Mouse (Mus musculus) C2C12 (cell line): ENCODE measurements around the gene Pitx1. TPM values are rescaled to one million over a fixed set of nuclear protein-coding genes. Genes with fewer than 3 reads are reported as not detected.

Source experiments
- H3K27me3 ChIP-seq: one replicate; pipeline ENCODE4 v1.6.1; 2011; ENCODE audit not compliant: control insufficient read depth, insufficient read depth, insufficient read length
- H3K36me3 ChIP-seq: one replicate; pipeline ENCODE4 v1.6.1; 2011; ENCODE audit not compliant: control insufficient read depth, insufficient read depth
- H3K4me3 ChIP-seq: one replicate; pipeline ENCODE4 v1.5.1; 2011; ENCODE audit warnings: mild to moderate bottlenecking, control low read depth; ENCODE audit not compliant: poor library complexity, insufficient read depth, severe bottlenecking
- H3K79me2 ChIP-seq: one replicate; pipeline ENCODE4 v1.6.1; 2011; ENCODE audit not compliant: control insufficient read depth, insufficient read depth
- H3K79me3 ChIP-seq: one replicate; pipeline ENCODE4 v1.6.1; 2011; ENCODE audit warnings: low read depth, control low read depth
- H3ac ChIP-seq: one replicate; pipeline ENCODE3; 2011; ENCODE audit warnings: low read depth; ENCODE audit not compliant: control insufficient read depth, insufficient read length
- CEBPB ChIP-seq: IDR thresholded peaks from one replicate; pipeline ENCODE4 v1.6.1; 2011; ENCODE audit warnings: low read depth, mild to moderate bottlenecking, control low read depth, moderate library complexity
- CTCF ChIP-seq: IDR thresholded peaks from one replicate; pipeline ENCODE4 v1.5.1; 2011; ENCODE audit not compliant: control insufficient read depth, insufficient read depth, insufficient read length
- FOSL1 ChIP-seq: IDR thresholded peaks from one replicate; pipeline ENCODE4 v1.8.0; 2011; ENCODE audit warnings: mild to moderate bottlenecking, low read length; ENCODE audit not compliant: poor library complexity, insufficient read depth, severe bottlenecking
- MAX ChIP-seq: IDR thresholded peaks from one replicate; pipeline ENCODE4 v1.6.1; 2011; ENCODE audit warnings: mild to moderate bottlenecking, control low read depth
- MYOD1 ChIP-seq: IDR thresholded peaks from one replicate; pipeline ENCODE4 v1.6.1; 2011; ENCODE audit warnings: low read depth; ENCODE audit not compliant: control insufficient read depth, insufficient read length
- MYOG ChIP-seq: IDR thresholded peaks from one replicate; pipeline ENCODE4 v1.6.1; 2011; ENCODE audit not compliant: control insufficient read depth, insufficient read length; ENCODE audit errors: extremely low read depth
- USF1 ChIP-seq: IDR thresholded peaks from one replicate; pipeline ENCODE4 v1.6.1; 2011; ENCODE audit warnings: low read depth, mild to moderate bottlenecking, control low read depth, moderate library complexity
- polyA plus RNA-seq: library from polyadenylated mRNA; unstranded; fragments of >200 nt; fragmentation: generic; extraction: Trizol; gene quantifications from one replicate; pipeline ENCODE4 v1.2.1, GENCODE M21; 2012; ENCODE audit warnings: missing spikeins

Pitx1 gene
- polyA plus RNA-seq, 1 experiment = not detected

DNA sequence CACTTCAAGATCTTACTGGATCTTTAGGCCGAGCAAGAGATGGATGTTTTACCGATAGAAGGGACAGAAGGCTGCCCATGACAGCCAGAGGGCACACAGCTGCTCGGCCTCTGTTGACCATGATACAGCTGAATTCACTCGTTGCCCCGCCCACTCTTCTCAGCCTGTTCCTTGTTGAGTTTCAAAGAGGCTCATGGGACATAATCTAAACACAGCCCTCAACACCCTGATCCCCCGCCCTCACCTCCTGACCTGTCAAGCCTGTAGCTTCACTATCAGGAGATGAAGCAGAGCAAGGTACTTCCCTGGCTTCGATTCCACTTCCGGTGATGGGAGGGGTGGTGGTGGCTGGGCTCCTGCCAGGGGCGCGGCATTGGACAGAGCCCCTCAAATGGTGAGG is 11.8 kb upstream of the Pitx1 start:
- no peaks in the 10 kb centered on the region for H3K79me3 ChIP-seq
- H3K36me3 ChIP-seq = no peaks in the 10 kb centered on the region
- peaks cover 59% of the 10 kb centered on the region for H3K27me3 ChIP-seq
- no peak overlapping the region for H3ac ChIP-seq
- TF ChIP-seq MYOG = no peak
- no peak for TF ChIP-seq CEBPB
- TF ChIP-seq USF1 = no peak
- TF ChIP-seq CTCF = no peak
- TF ChIP-seq MYOD1 = no peak
- no peak for TF ChIP-seq FOSL1
- no peak for TF ChIP-seq MAX
- no peak overlapping the region for H3K4me3 ChIP-seq
- H3K79me2 ChIP-seq = no peaks in the 10 kb centered on the region

DNA sequence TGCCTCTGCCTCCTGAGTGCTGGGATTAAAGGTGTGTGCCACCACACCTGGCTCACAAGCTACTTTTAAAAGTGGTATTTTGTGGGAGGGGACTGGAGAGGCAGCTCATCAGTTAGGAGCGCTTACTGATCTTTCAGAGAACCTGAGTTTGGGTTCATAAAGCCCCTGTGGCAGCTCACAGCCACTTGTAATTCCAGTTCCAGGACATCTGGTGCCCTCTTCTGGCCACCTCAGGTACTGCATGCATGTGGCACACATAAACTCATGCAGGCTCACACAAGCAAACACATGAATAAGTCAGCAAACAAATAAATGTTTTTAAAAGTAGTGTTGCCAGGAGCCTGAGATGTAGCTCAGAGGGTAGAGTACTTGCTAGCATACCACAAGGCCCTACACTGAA is 7.7 kb upstream of the Pitx1 start:
- no peak overlapping the region for H3K4me3 ChIP-seq
- H3K79me2 ChIP-seq = no peaks in the 10 kb centered on the region
- no peaks in the 10 kb centered on the region for H3K79me3 ChIP-seq
- H3K27me3 ChIP-seq = peaks cover 62% of the 10 kb centered on the region
- H3ac ChIP-seq = no peak overlapping the region
- TF ChIP-seq MYOD1 (no peak), MAX (no peak), MYOG (no peak), CTCF (no peak)
- H3K36me3 ChIP-seq = no peaks in the 10 kb centered on the region

DNA sequence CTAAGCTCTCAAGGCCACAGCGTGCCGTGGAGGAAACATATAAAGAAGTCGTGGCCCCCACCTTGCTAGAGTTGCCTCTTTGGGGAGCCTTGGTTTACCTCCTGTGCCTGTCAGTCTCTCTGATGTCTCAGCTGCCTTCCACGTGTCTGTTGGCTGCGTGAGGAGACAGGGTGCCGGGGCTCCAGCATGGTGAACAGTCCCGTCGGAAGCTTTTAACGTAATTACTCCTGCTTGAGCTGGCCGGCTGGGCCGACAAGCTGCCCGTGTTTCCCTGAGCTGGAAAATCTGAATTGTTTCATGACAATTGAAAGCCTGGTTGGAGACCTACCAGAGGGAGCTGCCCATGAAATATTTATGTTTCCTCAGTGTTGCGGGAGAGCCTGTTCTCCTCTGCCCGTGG is 4.2 kb upstream of the Pitx1 start:
- H3K79me2 ChIP-seq = no peaks in the 10 kb centered on the region
- no peak for TF ChIP-seq CEBPB
- no peak for TF ChIP-seq MYOG
- TF ChIP-seq MYOD1 = no peak
- no peak for TF ChIP-seq MAX
- TF ChIP-seq USF1 = no peak
- TF ChIP-seq CTCF = no peak
- no peak for TF ChIP-seq FOSL1
- H3K27me3 ChIP-seq = peaks cover 60% of the 10 kb centered on the region
- H3K36me3 ChIP-seq = no peaks in the 10 kb centered on the region
- H3K79me3 ChIP-seq = no peaks in the 10 kb centered on the region
- no peak overlapping the region for H3K4me3 ChIP-seq
- H3ac ChIP-seq = no peak overlapping the region

DNA sequence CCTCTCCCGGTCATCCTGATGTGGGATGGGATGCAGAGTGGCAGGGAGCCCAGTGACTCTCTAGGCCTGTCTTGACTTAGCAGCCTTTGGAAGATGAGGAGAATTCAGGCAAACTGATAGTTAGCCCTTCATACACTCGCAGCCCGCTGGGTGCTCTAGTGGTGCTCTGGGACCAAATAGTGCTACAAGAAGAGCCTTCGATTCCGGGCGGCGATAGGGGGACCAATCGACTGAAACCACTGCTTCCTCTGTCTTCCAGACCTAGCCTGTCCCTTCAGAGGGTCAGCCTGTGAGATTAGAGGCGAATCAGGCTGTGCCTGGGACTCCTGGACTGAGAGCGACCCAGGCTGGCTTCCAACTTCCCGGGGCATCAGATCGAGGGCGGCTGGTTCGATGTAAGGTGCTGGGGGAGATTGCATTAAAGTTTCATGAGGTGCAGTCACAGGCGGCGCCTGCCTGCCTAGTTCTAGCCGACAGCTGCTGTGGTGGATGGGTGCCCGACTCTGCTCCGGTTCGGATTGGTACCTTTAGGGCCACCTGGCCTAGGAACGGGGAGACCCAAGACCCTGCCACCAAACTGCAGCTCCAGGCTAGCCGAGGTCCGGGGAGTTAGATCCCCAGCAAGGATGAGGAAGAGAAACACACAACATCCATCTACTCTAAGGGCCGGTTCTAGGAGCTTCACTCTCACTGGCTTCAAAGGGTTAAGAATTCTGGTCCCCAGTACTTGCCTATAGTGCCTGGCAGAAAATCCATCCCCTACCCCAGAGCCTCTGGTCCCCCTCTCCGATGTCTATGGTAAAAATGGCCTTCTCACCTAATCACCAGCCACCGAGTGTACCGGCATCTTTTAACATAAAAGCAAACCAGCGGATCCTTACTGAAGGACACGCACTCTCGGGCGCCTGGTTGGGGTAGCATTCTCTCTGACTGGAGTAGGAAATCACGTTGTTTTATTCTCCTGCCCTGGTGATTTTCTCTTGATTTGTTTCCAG is 1.1 kb upstream of the Pitx1 start:
- TF ChIP-seq MYOD1 (no peak), MAX (no peak), CEBPB (no peak), USF1 (no peak)
- no peaks in the 10 kb centered on the region for H3K79me2 ChIP-seq
- no peaks in the 10 kb centered on the region for H3K36me3 ChIP-seq
- no peak overlapping the region for H3K4me3 ChIP-seq
- H3K27me3 ChIP-seq = peaks cover 85% of the 10 kb centered on the region
- H3ac ChIP-seq = no peak overlapping the region
- H3K79me3 ChIP-seq = no peaks in the 10 kb centered on the region

DNA sequence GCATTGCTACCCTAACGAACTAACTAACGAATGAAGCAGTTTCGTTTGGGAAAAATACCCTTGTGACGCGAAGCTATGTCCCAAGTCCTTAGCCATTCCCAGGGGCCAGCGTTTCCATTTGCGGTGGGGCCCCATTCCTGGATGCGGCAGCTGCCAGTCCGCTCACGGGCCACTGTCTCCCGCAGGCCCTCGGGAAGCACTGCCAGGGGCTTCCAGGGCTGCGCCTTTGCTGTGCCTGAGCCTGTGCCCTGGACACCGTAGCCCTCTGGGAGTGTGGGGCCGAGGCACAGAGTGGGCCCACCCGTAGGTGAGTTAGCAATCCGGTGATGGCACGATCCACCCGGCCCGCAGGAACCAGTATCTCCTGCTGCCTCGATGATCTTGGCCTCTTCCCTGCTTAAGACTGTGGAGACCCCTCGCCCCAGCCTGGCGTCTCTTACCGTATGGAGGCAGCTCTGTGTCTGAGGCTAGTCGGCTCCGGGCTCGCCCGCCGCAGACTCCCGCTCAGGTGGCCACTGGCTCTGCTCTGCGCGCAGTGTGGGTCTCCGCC is 369 bp downstream of the Pitx1 start:
- Histone ChIP-seq H3ac (no peak overlapping the region), H3K79me3 (no peaks in the 10 kb centered on the region), H3K79me2 (no peaks in the 10 kb centered on the region), H3K27me3 (peaks cover 87% of the 10 kb centered on the region), H3K4me3 (no peak overlapping the region), H3K36me3 (no peaks in the 10 kb centered on the region)
- no peak for TF ChIP-seq MYOG
- TF ChIP-seq CEBPB = no peak
- TF ChIP-seq MYOD1 = no peak
- no peak for TF ChIP-seq FOSL1
- TF ChIP-seq USF1 = no peak
- TF ChIP-seq CTCF = no peak
- no peak for TF ChIP-seq MAX

DNA sequence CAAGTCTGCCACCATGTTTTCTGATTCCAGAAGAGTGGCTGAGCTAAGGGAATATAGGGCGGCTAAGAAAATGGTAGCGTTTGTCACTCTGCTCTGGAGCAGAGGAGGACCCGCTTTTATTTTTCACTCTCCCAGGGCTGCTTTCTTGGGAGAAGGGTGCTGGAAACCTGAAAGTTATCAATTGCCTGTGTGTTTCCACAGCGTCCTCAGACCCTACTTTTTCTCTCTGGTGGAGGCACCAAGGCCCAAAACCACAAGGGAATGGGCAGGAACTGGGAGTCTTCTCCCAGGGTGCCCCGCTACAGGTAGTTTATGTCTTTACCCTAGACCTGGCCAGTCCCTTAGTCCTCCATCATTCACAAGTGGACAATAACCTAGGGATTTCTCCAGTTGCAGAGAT is 1.3 kb downstream of the Pitx1 start:
- Histone ChIP-seq H3K27me3 (peaks cover 85% of the 10 kb centered on the region), H3K4me3 (no peak overlapping the region), H3K79me2 (no peaks in the 10 kb centered on the region), H3K79me3 (no peaks in the 10 kb centered on the region), H3K36me3 (no peaks in the 10 kb centered on the region), H3ac (no peak overlapping the region)
- TF ChIP-seq MAX (no peak), CEBPB (no peak), CTCF (no peak), MYOG (no peak), MYOD1 (no peak), FOSL1 (no peak), USF1 (no peak)
